Mouse (Mus musculus) spleen, postnatal 4 days (tissue): Measurements from ENCODE around the gene Peak1.

ENCODE experiments used
- DNase-seq, 2 experiments: peaks; one replicate each; pipeline ENCODE4 v3.0.0; 2022; ENCODE audit warnings: low spot score in 2 of 2

Gene Peak1

DNA sequence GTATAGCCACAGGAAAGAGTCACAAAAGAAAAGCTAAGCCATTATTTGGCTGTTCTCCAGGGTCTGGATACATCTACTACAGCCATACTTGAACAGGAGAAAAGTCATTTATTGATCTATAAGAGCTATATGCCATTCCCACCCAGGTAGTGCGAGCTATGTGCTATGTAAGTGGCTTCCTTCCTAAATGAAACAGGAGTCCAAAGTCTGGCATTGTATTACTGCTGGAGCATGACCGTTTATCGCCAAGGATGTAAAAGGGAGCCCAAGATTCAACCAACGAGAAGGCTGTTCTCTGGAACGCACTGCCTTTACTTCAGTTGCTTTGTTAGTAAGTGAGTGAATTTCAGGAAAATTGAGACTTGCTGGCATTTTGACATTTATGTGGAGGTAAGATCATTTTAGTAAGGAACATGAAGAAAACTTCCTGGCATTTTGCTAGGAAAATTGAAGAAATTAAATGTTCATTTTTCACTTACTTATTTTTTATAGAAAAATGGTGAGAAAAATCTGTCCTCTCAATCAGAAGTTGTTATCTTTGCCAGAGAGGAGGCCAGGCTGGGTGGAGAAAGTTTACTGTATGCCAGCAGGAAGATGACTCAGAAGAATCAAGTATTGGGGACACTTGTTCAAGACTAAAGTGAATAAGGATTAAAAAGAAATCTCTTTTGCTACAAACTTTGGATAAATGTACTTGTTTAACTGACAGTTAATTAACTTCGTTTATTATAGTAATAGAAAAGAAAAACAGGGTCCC is 162.0 kb downstream of the Peak1 start:
- no peak for DNase-seq

DNA sequence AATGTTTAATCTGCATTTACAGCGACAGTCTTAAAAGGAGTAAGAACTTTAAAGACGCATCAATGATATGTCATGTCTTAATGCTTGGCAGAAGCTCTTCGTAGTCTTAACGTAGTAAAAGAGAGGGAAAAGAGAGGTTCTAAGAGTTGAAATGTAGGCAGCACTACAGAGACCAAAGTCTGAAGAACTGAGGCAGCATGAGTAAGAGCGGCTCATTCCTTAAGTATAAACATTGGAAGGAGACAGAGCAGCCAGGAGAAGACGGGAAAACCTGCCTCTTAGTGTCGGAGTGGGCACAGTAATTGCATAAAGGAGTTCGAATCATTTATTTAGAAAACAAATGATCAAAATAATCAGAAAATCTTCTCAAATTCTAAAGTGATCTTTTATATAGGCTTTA is 173.5 kb downstream of the Peak1 start:
- DNase-seq: no peak

DNA sequence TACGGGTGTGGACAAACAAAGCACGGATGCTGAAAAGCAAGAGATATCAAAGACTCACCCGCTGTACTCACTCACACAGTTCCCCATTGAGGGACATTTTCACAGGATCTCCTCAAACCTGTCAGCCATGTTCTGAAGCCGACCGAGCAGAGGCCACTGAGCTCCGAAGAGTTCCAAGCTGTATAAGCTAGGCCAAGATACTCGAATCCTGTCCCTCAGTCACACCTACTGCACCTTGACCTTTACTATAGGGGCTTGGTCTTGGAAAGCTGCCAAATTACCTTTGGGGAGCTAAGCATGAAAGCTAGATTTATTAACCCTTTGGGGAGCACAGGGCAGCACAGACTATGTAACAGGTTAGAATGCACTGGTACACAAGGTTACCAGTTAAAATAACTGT is 174.0 kb downstream of the Peak1 start:
- DNase-seq: no peak

- DNase-seq: no peak
Measured at GRCm38 (mm10) chr9:56242686-56243085, 175.2 kb downstream of the Peak1 start.

DNA sequence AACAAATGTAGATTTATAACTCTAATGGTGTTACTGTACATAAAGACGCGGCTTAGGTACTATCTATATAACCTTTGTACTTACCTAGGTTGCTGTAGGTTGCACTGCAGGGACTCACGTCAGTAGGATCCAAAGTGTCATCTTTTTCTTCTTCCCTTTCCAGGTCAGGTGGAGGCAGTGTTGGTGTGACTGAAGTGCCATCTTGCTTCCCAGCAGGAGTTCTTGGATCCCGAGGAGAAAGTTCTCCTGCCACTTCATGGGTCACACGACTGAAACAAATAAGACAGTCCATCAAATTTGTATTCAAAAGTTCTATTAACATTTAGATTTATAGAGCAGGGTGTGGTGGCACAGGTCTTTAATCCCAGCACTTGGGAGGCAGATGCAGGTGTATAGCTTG is 176.8 kb downstream of the Peak1 start:
- DNase-seq: no peak

DNA sequence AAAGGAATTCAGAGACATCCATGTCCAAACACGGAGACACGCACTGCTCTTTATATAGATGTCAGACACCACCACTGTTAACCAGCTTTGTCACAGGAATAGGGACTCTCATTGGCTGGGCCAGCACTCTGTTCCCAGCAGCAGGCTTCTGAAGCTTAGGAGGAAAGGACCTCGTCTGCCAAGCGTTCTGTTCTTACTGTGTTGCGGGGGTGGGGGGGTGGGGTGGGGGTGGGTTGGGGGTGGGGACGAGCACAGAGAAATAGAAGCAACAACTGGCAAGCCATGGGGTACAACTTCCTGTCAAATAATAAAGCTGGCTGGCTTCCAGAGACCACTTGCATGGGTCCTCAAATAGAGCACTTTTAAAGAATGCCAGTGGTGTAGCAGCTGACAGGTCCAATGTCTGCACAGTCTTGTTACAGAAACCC is 182.0 kb downstream of the Peak1 start:
- DNase-seq: no peak

GRCm38 (mm10) chr9:56235281-56235680 is 182.6 kb downstream of the Peak1 start:
- no peak for DNase-seq

- no peak for DNase-seq
Measured at GRCm38 (mm10) chr9:56234561-56234960, 183.3 kb downstream of the Peak1 start.

- DNase-seq: no peak
Measured at GRCm38 (mm10) chr9:56233316-56233715, 184.6 kb downstream of the Peak1 start.

DNA sequence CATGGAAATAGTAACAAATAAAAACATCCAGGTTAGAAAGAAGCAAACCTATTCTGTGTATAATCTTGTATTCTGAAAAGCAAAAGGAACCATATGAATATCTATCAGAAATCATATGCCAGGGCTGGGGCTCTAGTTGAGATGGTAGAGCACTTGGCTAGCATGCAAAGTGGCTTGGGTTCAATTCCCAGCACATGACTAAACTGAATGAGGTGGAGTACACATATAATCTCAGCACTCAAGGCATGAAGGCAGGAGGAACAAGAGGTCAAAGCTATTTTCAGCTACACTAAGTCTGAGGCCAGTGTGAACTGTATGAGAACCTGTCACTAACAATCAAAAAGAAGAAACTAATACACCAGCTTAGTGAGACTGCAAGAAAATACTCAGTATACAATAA is 187.0 kb downstream of the Peak1 start:
- no peak for DNase-seq

DNA sequence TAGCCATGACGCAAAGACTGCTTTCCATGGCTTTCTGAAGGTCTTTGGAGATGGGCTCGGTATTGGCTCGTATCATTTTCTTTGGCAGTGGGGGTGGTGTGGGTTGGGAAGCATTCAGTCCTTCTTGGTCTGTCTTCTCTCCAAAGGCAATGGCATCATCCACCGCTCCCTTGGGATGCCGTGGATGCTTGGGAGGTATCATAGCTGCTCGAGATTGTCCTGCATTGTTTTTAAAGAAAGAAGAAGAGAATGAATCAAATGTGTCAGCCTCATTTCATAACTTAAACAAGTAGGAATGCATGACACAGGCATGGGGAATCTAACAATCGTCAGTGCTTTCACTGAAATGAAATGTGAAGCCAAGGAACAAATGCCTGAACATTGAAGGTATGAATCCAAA is 190.2 kb downstream of the Peak1 start:
- no peak for DNase-seq

GRCm38 (mm10) chr9:56223429-56224051 is 194.3 kb downstream of the Peak1 start:
- peak; percentile 76 to 90 for DNase-seq

GRCm38 (mm10) chr9:56218860-56219259 is 199.0 kb downstream of the Peak1 start:
- no peak for DNase-seq

- no peak for DNase-seq
Measured at GRCm38 (mm10) chr9:56218043-56218442, 199.8 kb downstream of the Peak1 start.

- DNase-seq: no peak
Measured at GRCm38 (mm10) chr9:56217386-56217785, 200.5 kb downstream of the Peak1 start.

DNA sequence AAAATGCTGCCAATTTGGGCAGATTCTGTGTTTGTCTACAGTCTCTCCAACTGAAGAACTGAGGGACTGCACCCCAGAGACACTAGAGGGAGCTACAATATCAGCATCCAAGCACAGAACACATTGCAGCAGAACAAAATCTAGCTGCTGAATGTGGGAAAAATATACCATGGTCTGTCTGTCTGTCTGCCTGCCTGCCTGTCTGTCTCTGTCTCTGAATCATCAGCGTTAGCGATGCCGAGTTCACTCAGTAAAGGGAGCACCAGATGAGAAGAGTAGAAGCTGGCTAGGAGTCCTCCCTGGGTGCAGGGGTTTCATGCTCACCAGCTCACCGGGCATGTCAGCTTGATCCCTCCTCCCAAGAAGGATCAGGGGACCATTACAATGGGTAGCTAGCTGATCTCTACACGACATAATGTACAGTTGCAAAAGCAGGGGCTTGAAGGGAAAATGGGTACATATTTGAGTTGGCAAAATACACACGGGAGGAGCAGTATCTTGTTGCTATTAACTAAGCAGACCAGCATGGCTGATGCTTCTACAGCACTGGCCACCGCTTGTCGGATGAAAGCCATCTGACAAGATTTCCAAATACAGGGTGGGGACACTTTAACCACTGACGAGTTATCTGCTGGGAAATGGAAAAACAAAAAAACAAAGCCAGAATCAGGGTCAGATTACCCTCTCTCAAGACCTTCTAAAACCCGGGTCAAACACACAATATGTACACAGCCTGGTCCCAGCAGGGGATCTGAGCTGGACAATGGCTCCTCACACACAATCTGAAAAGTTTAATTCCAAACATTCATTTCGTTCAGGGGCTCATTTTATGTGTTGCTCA is 204.2 kb downstream of the Peak1 start:
- no peak for DNase-seq

DNA sequence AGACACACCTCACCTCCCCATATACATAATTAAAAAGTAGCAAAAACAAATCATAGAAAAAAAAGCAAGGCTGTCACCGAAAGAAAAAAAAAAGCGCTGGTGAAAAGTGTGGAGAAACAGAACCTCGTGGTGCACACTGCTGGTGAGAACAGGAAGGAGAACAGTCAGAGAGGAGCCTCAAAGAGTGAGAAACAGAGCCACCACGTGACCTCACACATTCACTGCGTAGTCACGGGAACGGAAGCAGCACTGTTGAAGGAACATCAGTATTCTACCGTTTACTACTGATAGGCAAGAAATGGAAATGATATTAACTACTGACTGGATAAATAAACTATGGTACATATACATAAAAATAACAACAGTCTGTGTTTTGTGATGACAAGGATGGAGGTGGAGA is 209.1 kb downstream of the Peak1 start:
- no peak for DNase-seq

GRCm38 (mm10) chr9:56207516-56207915 is 210.4 kb downstream of the Peak1 start:
- DNase-seq: no peak

DNA sequence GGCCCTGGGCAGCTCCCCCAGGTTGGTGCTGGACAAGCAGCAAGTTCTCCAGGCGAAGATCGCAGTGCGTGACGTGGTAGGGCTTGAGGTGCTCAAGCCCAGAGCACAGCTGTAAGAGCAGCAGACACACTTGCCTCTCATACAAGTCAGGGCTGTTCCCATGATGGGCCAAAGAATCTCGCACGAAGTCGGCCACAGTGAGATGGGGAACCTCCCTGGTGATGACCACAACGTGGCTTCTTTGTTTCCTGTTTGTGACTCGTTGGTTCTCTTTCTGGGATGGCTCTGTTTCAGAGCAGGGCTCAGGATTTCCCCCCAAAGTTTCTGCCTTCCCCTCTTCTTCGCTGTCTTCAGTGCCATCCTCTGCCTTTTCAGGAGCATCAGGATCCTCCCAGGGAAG is 210.8 kb downstream of the Peak1 start:
- DNase-seq: no peak

DNA sequence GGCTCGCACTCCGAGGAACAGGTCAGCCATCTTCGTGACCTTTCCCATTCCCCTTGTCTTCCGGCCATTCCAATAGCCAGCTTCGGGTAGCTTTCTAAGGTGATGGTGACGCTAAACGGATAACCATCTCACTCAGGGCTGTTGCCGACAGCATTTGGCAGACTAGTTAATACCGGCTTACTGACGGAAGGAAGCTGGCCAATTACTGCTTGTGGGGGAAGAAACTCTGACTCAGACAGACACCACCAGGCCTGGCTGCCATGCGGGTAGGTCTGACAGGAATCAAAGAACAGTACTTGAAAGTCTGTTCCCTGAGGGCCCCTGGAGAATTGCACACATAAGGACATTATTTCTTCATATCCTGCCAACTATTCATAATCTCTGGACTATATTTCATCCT is 212.5 kb downstream of the Peak1 start:
- no peak for DNase-seq

GRCm38 (mm10) chr9:56204316-56204715 is 213.6 kb downstream of the Peak1 start:
- DNase-seq: no peak

GRCm38 (mm10) chr9:56200645-56201314 is 217.1 kb downstream of the Peak1 start:
- peak; percentile 71 to 89 for DNase-seq
